Mouse (Mus musculus): ENCODE results near the gene Faim.

GRCm38 (mm10) chr9:98994103-98994502 is 7.9 kb downstream of the Faim start:
- TF ChIP-seq CTCF (IDR thresholded peaks at IDR 0.05; ENCODE audit: low read depth) (no peak), EP300 (IDR thresholded peaks at IDR 0.05; ENCODE audit: low read depth) (no peak)

All from liver, embryonic 14.5 days (tissue).